Mouse (Mus musculus) lung, postnatal 10 days (tissue): ENCODE measurements around the gene Itgb3.
A peak's percentile ranks its signal among the peaks of the same experiment; 100 is the strongest.

Experiments used
- DNase-seq: peaks from one replicate; pipeline ENCODE4 v3.0.0; 2021

Itgb3 gene

DNA sequence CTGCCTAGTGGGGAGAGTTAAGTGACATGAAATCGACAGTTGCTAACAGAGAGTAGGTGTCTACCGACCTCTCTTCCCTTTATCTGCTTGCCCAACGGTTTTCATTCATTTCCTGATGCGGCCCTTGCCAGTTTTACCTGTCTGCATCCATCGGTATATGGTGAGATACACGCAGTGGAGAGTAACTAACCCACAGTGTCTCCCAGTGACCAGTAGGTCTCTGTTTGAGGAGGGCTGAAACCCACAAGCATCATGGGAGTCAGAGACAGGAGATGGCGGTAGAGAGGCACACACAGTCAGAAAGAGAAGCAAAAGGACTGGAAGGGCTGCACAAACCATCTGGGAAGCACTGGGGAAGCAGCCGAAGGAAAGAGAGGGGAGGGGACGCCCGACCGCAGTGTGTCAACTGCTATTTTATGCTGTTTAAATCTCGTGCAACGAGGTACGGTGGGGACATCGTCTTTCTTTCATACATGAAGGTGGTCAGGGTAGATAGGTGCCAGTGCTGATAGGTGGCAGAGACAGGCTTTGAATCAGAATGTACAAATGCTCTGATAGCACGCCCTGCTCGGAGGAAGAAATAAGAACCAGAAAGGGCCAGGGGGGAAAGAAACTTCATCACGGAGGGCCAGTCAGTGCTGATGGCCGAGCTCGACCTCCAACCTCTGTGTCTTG lies 53.9 kb downstream of the Itgb3 start:
- DNase-seq, result peak; percentile 41

DNA sequence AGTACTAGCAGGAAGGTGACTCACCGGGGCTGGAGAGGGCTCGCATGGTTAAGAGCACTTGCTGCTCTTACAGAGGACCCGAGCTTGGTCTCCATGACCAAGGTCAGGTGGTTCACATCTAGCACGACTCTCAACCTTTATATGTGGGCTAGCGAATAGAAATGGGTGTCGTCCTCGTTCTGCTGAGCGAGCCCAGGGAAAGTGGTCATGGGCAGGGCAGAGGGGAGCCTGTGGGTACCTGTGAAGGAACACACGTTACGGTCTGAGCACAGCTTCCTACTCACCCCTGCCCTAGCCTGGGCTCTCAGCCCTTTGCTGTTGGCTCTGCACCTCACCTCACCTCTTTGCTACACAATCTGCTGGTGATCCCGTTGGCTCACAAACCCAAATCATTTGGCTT lies 54.8 kb downstream of the Itgb3 start:
- DNase-seq, result no peak

DNA sequence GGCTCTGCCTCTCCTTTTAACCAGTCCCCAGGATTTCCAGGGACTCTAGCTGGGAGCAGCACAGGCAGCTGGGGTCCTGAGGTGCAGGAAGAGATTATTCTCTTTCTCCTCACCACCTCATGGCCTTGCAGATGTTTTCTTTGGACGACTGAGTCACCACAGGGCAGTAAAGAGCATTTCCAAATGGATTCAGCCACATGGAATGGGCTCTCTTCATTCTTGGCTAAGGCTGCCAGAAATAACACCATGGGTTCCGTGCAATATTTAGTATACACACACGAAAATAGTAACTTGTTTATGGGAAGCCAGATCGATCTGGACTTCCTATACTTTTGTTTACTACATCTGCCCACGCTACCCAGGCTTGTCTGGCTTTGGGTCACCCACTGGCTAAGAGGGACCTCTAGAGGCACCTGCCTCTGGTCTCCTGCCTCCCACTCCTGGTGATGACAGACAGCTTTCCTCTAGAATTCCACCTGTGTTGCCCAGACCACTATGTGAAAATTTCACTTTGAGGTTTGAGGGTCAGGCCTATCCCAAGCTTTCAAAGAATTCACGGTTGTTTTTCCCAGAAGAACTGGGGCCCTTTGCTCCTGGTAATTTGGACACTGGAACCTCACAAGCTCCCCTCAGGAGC lies 55.6 kb downstream of the Itgb3 start:
- no peak for DNase-seq

DNA sequence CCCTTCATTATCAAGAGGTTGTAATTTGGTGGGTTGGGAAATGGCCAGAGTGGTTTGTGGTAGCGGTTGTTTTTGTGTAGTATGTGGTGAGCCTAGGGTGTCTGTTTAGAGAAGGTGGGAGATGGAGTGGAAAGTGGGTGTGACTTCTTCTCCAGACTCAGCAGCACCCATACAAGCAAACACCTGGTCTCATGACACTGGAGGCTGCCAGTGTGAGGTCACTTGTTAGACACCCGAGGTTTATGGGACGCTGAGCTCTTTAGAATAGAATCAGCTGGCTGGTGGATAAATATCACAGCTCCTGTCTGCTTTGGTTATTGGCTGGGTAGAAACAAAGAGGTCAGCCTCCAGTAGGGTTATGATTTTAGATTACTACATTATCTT lies 56.1 kb downstream of the Itgb3 start:
- DNase-seq, result no peak

DNA sequence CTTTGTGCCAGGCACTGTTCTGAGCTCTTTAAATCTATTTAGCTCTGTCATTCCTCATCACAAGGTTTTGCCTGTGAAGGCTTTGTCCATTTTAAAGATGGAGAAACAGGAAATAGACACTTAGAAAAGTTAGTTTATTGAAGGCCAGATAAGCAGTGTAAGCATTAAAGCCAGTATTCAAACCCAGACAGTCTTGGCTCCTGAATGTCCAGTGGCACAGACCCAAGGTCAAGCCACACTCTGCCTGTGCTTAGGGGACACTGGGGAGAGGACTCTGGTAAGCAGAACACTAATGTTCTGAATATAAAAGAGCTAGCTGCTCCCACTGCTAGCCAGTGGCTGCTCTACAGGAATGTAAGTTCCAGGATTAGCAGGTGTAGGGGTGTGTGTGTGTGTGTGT lies 56.6 kb downstream of the Itgb3 start:
- DNase-seq, result no peak

DNA sequence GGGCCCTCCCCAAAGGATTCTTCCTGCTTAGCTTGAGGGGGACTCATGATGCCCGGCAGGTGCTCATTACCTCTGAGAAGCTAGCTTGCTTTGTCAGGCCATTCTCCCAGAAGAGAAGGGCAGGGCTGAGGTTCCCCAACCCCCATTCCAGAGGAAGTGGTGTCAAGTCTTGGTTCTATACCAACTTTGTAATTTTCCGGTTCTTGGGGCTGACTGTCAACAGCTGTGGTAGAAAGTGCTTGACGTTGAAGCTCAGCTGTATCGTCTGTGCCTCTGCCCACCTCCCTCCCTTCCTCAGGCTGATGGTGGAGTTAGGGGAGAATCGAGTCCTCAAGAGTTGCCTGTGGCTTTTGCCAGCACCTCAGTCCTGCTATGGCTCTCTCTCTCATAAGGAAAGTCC lies 59.6 kb downstream of the Itgb3 start:
- DNase-seq, result peak; percentile 43

DNA sequence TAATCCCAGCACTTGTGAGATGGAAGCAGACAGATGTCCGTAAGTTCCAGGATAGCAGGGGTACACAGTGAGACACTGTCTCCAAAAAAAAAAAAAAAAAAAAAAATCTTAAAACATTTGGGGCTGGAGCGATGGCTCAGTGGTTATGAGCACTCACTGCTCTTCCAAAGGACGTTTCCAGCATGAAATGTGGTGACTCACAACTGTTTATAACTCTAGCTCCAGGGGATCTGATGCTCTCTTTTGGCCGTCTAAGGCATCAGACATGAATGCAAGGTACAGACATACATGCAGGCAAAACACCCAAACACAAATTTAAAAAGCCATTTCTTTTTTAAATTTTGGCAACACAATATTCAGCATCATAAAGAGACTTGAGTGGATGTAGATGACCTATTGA lies 65.6 kb downstream of the Itgb3 start:
- DNase-seq, result no peak

DNA sequence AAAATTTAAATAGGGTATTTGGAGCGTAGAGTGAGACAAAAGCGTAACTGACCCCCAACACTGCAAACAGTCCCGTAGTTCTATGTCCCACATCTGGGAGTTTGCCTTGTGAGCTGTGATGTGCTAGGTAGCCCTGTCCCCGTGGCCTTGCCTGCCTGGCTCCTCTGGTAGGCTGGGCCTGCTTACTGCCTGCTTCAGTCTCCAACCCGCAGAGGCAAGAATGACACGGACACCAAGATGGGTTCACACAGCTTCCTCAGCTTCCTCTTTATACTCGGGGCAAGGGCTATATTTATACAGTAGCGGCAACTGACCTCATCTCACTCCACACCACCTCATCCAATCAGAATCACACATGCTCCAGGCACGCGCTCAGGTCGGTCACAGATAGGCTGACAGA lies 67.0 kb downstream of the Itgb3 start:
- no peak for DNase-seq

DNA sequence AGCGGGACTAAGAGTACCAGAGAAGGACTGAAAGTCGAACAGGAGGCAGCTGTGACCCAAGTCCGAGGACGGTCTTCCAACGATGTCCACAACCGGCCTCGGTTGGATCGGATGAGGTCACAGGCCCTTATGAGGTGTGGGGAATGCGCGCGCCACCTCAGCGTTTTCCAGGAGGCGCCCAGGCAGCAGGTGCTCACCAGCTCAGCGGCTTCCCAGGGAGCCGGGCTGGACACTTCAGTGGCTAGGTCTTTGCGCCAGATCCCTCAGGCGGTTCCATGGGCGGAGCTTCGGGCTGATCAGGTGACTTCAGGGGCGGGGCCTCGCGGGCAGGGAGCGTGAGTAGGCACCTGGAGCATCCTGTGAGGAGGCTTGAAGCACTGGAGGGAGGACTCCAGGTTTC lies 77.7 kb downstream of the Itgb3 start, which contains the start of gene Gm11639:
TSS of gene Gm11639 (plus strand) at position 160 of the 400 bp plus-strand sequence.
- DNase-seq, result peak; percentile 71

DNA sequence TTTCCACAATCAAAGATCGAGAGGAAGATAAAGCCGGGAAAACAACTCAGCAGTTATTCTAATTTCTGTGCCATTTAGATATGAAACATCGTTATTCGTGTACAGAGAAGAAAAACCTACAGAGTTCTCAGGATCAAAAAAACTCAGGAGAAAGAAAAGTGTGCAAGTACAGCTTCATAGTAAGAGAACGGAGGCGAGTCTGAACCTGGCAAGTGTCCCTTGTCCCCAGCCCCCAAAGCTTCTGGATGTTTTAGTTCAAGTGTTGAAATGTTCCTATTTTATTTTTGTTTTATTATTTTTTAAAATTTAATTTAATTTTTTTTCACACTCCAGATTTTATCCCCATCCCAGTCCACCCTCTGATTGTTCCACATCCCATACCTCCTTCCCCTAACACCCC lies 85.4 kb downstream of the Itgb3 start:
- DNase-seq, result no peak

DNA sequence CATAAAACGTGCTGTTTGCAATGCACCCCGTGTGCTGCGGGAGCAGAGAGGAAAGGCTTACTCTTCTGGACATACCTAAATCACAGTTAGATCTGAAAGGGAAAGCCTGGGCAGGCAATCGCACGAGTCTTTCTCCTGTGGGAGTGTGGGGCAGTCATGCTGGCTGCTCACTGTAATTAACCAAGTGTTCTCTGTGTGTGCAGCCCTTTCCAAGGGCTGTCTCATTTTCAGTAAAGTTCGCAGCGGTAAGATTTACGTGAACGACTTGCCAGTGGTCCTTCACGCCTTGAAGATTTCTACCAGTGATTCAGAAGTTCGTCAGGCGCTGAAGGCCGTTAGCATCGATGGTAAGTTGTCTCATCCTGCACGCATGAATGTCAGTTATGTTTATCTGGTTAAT lies 96.3 kb downstream of the Itgb3 start:
- DNase-seq, result no peak

DNA sequence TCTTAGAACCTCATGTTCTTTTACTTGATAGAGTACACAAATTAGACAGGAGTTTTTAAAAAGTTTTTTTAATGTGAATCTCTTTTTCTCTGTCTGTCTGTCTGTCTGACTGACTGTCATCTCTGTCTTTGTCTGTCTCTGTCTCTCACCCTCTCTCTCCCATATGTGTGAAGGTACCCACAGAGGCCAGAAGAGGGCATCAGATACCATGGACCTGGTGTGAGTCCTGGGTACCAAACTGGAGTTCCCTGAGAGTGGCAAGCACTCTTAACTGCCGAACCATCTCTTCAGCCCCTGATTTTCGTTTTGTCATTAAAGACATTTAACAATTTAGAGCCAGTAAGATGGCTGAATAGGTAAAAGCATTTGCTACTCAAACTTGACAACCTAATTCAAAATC lies 99.3 kb downstream of the Itgb3 start:
- DNase-seq, result no peak
